ENCODE assay signal across 8 mouse cellular contexts in the genomic region with DNA sequence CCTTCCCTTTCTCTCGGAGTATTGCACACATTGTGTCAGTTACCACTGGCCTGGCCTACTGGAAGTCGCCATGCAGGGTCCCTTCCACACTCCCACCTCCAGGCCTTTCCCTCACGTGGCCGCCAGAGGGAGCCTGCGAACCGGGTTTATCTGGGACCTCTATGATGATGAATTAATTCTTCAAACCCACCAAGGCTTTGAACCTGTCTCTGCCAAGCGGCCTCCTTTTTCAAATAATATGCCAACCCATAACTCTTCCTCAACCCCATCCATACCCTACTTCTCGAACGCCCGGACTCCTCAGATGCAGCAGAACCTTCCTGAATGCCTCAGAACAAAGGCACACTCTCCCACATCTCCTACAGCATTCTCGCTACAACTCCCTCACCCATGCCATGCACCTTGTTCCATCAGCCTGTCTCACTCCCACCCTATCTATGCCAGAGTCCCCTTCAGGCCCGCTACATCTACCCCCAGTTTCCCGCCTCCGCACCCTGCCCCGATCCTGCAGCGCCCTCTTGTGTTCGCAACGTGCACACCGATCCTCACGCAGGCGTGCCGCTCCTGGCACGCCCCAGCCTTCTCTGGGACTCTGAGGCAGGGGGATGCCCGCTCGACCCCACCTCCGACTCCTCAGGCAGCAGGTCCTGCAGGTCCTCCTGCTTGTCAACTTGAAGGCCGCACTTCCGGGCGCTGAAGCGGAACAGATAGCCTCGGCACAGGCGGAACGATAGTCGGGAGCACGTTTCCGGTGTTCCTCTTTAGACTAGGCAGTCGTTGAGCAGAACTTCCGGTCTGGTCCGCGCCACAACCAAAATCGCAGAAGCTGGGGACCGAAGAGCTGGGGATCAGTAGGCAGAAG. TPM values are rescaled to one million over a fixed set of nuclear protein-coding genes. Genes with fewer than 3 reads are reported as not detected.
A peak's percentile ranks its signal among the peaks of the same experiment; 100 is the strongest.
DNase-seq lines count a peak whose midpoint lies in the region; ATAC-seq lines count a peak whose summit lies in the region.

No protein-coding gene starts in this region.

- H3K4me3 ChIP-seq in hindbrain, embryonic 13.5 days = peak overlapping the region; percentile 69

- H3K4me2 ChIP-seq in hindbrain, embryonic 13.5 days = peak overlapping the region; percentile 74

- H3K27ac ChIP-seq in hindbrain, embryonic 13.5 days = peak overlapping the region; percentile 95

- H3K4me1 ChIP-seq in hindbrain, embryonic 13.5 days (replicated peaks) = peaks cover 39% of the 10 kb centered on the region

- H3K9me3 ChIP-seq in hindbrain, embryonic 13.5 days = no peaks in the 10 kb centered on the region

- peaks cover 35% of the 10 kb centered on the region for H3K36me3 ChIP-seq in hindbrain, embryonic 13.5 days

- WGBS in hindbrain, embryonic 13.5 days = under 1% methylated on average over 42 of the region's 42 CpGs

- H3K9ac ChIP-seq in hindbrain, embryonic 13.5 days = peak overlapping the region; percentile 84

- ATAC-seq in hindbrain, embryonic 13.5 days (ENCODE audit: low FRiP score) = peak; percentile 90

- peaks cover 16% of the 10 kb centered on the region for H3K27me3 ChIP-seq in hindbrain, embryonic 13.5 days

- DNase-seq in R1 (ENCODE audit: low read depth, low spot score) = peak; percentile 100
- peak; percentile 95 for DNase-seq in cerebellum, postnatal 14 days
- DNase-seq in frontal cortex, postnatal 14 days (ENCODE audit: low spot score in 2 of 2) = peak; percentile 87 to 94
- peak; percentile 91 to 95 for DNase-seq in layer of hippocampus, postnatal 25 days (ENCODE audit: extremely low spot score in 1 of 2, low spot score in 1 of 2)
- DNase-seq in lung, postnatal 14 days = peak; percentile 91
- peak; percentile 90 for DNase-seq in ovary, postnatal 36 days (ENCODE audit: low spot score)
- peak; percentile 92 for DNase-seq in thymus, postnatal 14 days

RNA-seq across cellular contexts. Expression of a gene that starts 0.5 kb away (rescaled TPM):
- 37.0 and 37.4 TPM in 2 replicates for polyA plus RNA-seq in hindbrain, embryonic 13.5 days (2015; fragmentation: Nextera tagmentation; extraction: Ambion mirVana)
- total RNA-seq in layer of hippocampus, postnatal 25 days (2021) = 10 to 100 TPM; 34.4 to 35.3 TPM

RNA-seq across cellular contexts. Expression of a gene that starts 10.5 kb away (rescaled TPM):
- 216 and 239 TPM in 2 replicates for polyA plus RNA-seq in hindbrain, embryonic 13.5 days (2015; fragmentation: Nextera tagmentation; extraction: Ambion mirVana)
- 100 to 1,000 TPM; 236 to 250 TPM for total RNA-seq in layer of hippocampus, postnatal 25 days (2021)

RNA-seq across cellular contexts. Expression of a gene that starts 11.4 kb away (rescaled TPM):
- polyA plus RNA-seq in hindbrain, embryonic 13.5 days (2015; fragmentation: Nextera tagmentation; extraction: Ambion mirVana) = 0.19 and 0.44 TPM in 2 replicates
- under 1 TPM; 0.22 to 0.47 TPM for total RNA-seq in layer of hippocampus, postnatal 25 days (2021)

RNA-seq across cellular contexts. Expression of a gene that starts 25.2 kb away (rescaled TPM):
- 181 and 184 TPM in 2 replicates for polyA plus RNA-seq in hindbrain, embryonic 13.5 days (2015; fragmentation: Nextera tagmentation; extraction: Ambion mirVana)
- 100 to 1,000 TPM; 128 to 149 TPM for total RNA-seq in layer of hippocampus, postnatal 25 days (2021)

RNA-seq across cellular contexts. Expression of a gene that starts 28.7 kb away (rescaled TPM):
- polyA plus RNA-seq in hindbrain, embryonic 13.5 days (2015; fragmentation: Nextera tagmentation; extraction: Ambion mirVana) = 80.3 and 95.9 TPM in 2 replicates
- total RNA-seq in layer of hippocampus, postnatal 25 days (2021) = 100 to 1,000 TPM; 197 to 209 TPM

Comparison
In these comparisons a context has a peak if more than half of its experiments do, and no peak if none do; other contexts are left out.
1. Peak in every context shown above with its lines: DNase-seq, ATAC-seq, H3K4me3 ChIP-seq and H3K27ac ChIP-seq.